Mouse (Mus musculus) hindbrain, postnatal 0 days (tissue): ENCODE measurements at regions not wholly inside any gene's neighbourhood (a gene's known extent, or its start where the extent isn't known, plus 50 kb on each side); places are given as distances from the start of the nearest gene placed in this dataset.

Source experiments
- ATAC-seq: fragments of 200-750 bp; cut with Nextera tagmentation; 2 replicates; pipeline ENCODE4 v1.8.0; 2017; ENCODE audit warnings: mild to moderate bottlenecking, moderate TSS enrichment, moderate library complexity
- DNase-seq: peaks from one replicate; pipeline ENCODE4 v3.0.0-alpha.2; 2015; ENCODE audit warnings: low spot score
- H3K27ac ChIP-seq: fragments of 300-500 bp; sonication (generic); 2 replicates; pipeline ENCODE4 v1.5.1; 2014; ENCODE audit warnings: mild to moderate bottlenecking
- H3K27me3 ChIP-seq: fragments of 300-500 bp; sonication (generic); 2 replicates; pipeline ENCODE4 v1.6.1; 2014; ENCODE audit warnings: low read length, mixed read lengths; ENCODE audit not compliant: insufficient read depth
- H3K36me3 ChIP-seq: fragments of 300-500 bp; sonication (generic); 2 replicates; pipeline ENCODE4 v1.6.1; 2014; ENCODE audit warnings: low read length, mixed read lengths; ENCODE audit not compliant: insufficient read depth
- H3K4me1 ChIP-seq: fragments of 300-500 bp; sonication (generic); 2 replicates; pipeline ENCODE4 v1.6.1; 2014; ENCODE audit warnings: antibody characterized with exemption, low read length, mixed read lengths; ENCODE audit not compliant: insufficient read depth
- H3K4me2 ChIP-seq: fragments of 300-500 bp; sonication (generic); 2 replicates; pipeline ENCODE4 v1.6.1; 2014; ENCODE audit warnings: low read depth, mild to moderate bottlenecking, low read length, moderate library complexity, mixed read lengths
- H3K4me3 ChIP-seq: fragments of 300-500 bp; sonication (generic); 2 replicates; pipeline ENCODE4 v1.5.1; 2014; ENCODE audit warnings: low read length
- H3K9ac ChIP-seq: fragments of 300-500 bp; sonication (generic); replicated peaks from 2 replicates; pipeline ENCODE4 v1.6.1; 2014; ENCODE audit warnings: mild to moderate bottlenecking, low read length, moderate library complexity, mixed read lengths
- H3K9me3 ChIP-seq: fragments of 300-500 bp; sonication (generic); 2 replicates; pipeline ENCODE4 v1.6.1; 2016; ENCODE audit warnings: low read length, mixed read lengths
- CTCF ChIP-seq: IDR thresholded peaks from 2 replicates; pipeline ENCODE4 v1.5.1; 2016; ENCODE audit warnings: antibody characterized with exemption, control low read depth, low read depth
- WGBS: fragments of 180-500 bp; shearing (Covaris S2); extraction: QIAGEN DNeasy Blood & Tissue Kit; methylation state at CpG from one replicate; pipeline ENCODE4 v1.1.7; 2014; 5-methylcytosine and 5-hydroxymethylcytosine counted together

GRCm38 (mm10) chr10:117457701-117457950 lies 77.8 kb upstream of the Cpsf6 start:
- Histone ChIP-seq H3K4me3 (no peak overlapping the region), H3K9ac (no peak overlapping the region), H3K4me1 (no peaks in the 10 kb centered on the region), H3K36me3 (no peaks in the 10 kb centered on the region), H3K9me3 (no peaks in the 10 kb centered on the region), H3K27ac (no peak overlapping the region), H3K27me3 (no peaks in the 10 kb centered on the region), H3K4me2 (no peak overlapping the region)
- no peak for DNase-seq
- WGBS: 63% methylated on average over 2 of the region's 2 CpGs
- ATAC-seq: no peak
- no peak for TF ChIP-seq CTCF

- no peak for TF ChIP-seq CTCF
- whole genome bisulfite sequencing: 54% methylated on average over 18 of the region's 18 CpGs
- Histone ChIP-seq H3K36me3 (no peaks in the 10 kb centered on the region), H3K4me1 (no peaks in the 10 kb centered on the region), H3K9me3 (no peaks in the 10 kb centered on the region), H3K9ac (no peak overlapping the region), H3K4me2 (no peak overlapping the region), H3K27ac (no peak overlapping the region), H3K4me3 (no peak overlapping the region), H3K27me3 (no peaks in the 10 kb centered on the region)
- no peak for ATAC-seq
- DNase-seq: no peak
Measured at GRCm38 (mm10) chr10:117456904-117457700, 77.3 kb upstream of the Cpsf6 start.

- 76% methylated on average over 8 of the region's 8 CpGs for WGBS
- Histone ChIP-seq H3K27ac (no peak overlapping the region), H3K4me3 (no peak overlapping the region), H3K4me1 (no peaks in the 10 kb centered on the region), H3K9ac (no peak overlapping the region), H3K4me2 (no peak overlapping the region), H3K9me3 (no peaks in the 10 kb centered on the region), H3K36me3 (no peaks in the 10 kb centered on the region), H3K27me3 (no peaks in the 10 kb centered on the region)
- no peak for TF ChIP-seq CTCF
- ATAC-seq (no peak), DNase-seq (no peak)
Measured at GRCm38 (mm10) chr10:117456427-117456826, 76.6 kb upstream of the Cpsf6 start.

GRCm38 (mm10) chr10:117455595-117456302 lies 75.9 kb upstream of the Cpsf6 start:
- no peaks in the 10 kb centered on the region for H3K36me3 ChIP-seq
- peak; percentile 73 for ATAC-seq
- H3K27me3 ChIP-seq: no peaks in the 10 kb centered on the region
- H3K4me1 ChIP-seq: no peaks in the 10 kb centered on the region
- WGBS: 73% methylated on average over 9 of the region's 9 CpGs
- no peaks in the 10 kb centered on the region for H3K9me3 ChIP-seq
- no peak overlapping the region for H3K4me2 ChIP-seq
- TF ChIP-seq CTCF: peak; percentile 77
- no peak overlapping the region for H3K9ac ChIP-seq
- peak; percentile 77 for DNase-seq
- H3K4me3 ChIP-seq: no peak overlapping the region
- H3K27ac ChIP-seq: no peak overlapping the region

- no peak overlapping the region for H3K9ac ChIP-seq
- H3K9me3 ChIP-seq: no peaks in the 10 kb centered on the region
- H3K4me1 ChIP-seq: no peaks in the 10 kb centered on the region
- H3K27ac ChIP-seq: no peak overlapping the region
- H3K4me3 ChIP-seq: no peak overlapping the region
- DNase-seq (no peak), ATAC-seq (0 out of 2 replicates have a peak, but pooled peaks have one; percentile 5)
- H3K27me3 ChIP-seq: no peaks in the 10 kb centered on the region
- no peaks in the 10 kb centered on the region for H3K36me3 ChIP-seq
- TF ChIP-seq CTCF: no peak
- 70% methylated on average over 12 of the region's 12 CpGs for WGBS
- H3K4me2 ChIP-seq: no peak overlapping the region
Measured at GRCm38 (mm10) chr10:117454711-117455591, 75.1 kb upstream of the Cpsf6 start.

- Histone ChIP-seq H3K36me3 (no peaks in the 10 kb centered on the region), H3K27me3 (no peaks in the 10 kb centered on the region), H3K27ac (no peak overlapping the region), H3K4me3 (no peak overlapping the region), H3K9me3 (no peaks in the 10 kb centered on the region), H3K9ac (no peak overlapping the region), H3K4me1 (no peaks in the 10 kb centered on the region), H3K4me2 (no peak overlapping the region)
- DNase-seq (no peak), ATAC-seq (no peak)
- WGBS: 87% methylated on average over 3 of the region's 3 CpGs
- TF ChIP-seq CTCF: no peak
Measured at GRCm38 (mm10) chr10:117454171-117454500, 74.3 kb upstream of the Cpsf6 start.
